Mouse (Mus musculus) liver, embryonic 14.5 days (tissue): ENCODE measurements at regions not wholly inside any gene's neighbourhood (a gene's known extent, or its start where the extent isn't known, plus 50 kb on each side); places are given as distances from the start of the nearest gene placed in this dataset.

ENCODE experiments used
- CTCF ChIP-seq: IDR thresholded peaks from 2 replicates; pipeline ENCODE4 v1.5.1; 2016; ENCODE audit warnings: antibody characterized with exemption, low read depth, control low read depth
- EP300 ChIP-seq: IDR thresholded peaks from 2 replicates; pipeline ENCODE4 v1.6.1; 2016; ENCODE audit warnings: antibody characterized with exemption, low read depth

DNA sequence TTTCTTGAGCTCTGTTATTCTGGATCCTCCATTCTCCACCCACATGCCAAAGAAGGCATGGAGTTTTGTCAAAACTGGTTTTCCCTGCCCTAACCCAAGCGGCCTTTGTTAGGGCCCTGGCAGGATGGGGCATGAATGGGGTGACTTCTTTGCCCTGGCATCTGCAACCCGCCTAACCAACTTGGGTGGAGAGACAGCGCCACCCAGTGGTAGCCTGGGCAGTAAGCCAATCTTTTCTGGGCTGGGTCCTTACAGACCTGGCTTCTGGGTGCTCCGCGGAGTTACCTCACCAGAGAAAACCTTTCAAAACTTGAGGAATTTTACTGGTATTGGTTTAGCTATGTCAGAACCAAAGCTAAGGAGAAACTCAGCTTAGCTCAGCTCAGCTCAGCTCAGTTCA lies 51.8 kb upstream of the Pja1 start:
- TF ChIP-seq CTCF = peak; percentile 79
- no peak for TF ChIP-seq EP300
